Mouse (Mus musculus) liver (tissue): Measurements from ENCODE around the gene Gm266.

Source experiments
- DNase-seq: peaks from one replicate; pipeline ENCODE4 v3.0.0-alpha.2; 2020; ENCODE audit warnings: mixed read lengths

Gene Gm266

GRCm38 (mm10) chr12:111451561-111451960, 34.1 kb downstream of the Gm266 start:
- DNase-seq, result no peak

- no peak for DNase-seq
Measured at GRCm38 (mm10) chr12:111450359-111450758, 35.3 kb downstream of the Gm266 start.

GRCm38 (mm10) chr12:111448931-111449705, 36.5 kb downstream of the Gm266 start:
- no peak for DNase-seq

- no peak for DNase-seq
Measured at GRCm38 (mm10) chr12:111447898-111448760, 37.5 kb downstream of the Gm266 start.

GRCm38 (mm10) chr12:111447350-111447749, 38.3 kb downstream of the Gm266 start:
- DNase-seq, result no peak

GRCm38 (mm10) chr12:111446745-111447144, 38.9 kb downstream of the Gm266 start:
- DNase-seq, result no peak

- DNase-seq, result no peak
Measured at GRCm38 (mm10) chr12:111445890-111446613, 39.6 kb downstream of the Gm266 start.

- no peak for DNase-seq
Measured at GRCm38 (mm10) chr12:111445161-111445889, 40.3 kb downstream of the Gm266 start.

- DNase-seq, result peak; percentile 59
Measured at GRCm38 (mm10) chr12:111443921-111444831, 41.4 kb downstream of the Gm266 start.

GRCm38 (mm10) chr12:111443011-111443870, 42.4 kb downstream of the Gm266 start:
- DNase-seq, result peak; percentile 91

GRCm38 (mm10) chr12:111442309-111443010, 43.2 kb downstream of the Gm266 start, which contains the start of gene Tnfaip2:
Gene Tnfaip2 (plus strand): TSS chr12:111442469.
- peak; percentile 98 for DNase-seq

GRCm38 (mm10) chr12:111441523-111441922, 44.1 kb downstream of the Gm266 start:
- DNase-seq, result no peak

- DNase-seq, result no peak
Measured at GRCm38 (mm10) chr12:111440701-111441373, 44.8 kb downstream of the Gm266 start.

- DNase-seq, result no peak
Measured at GRCm38 (mm10) chr12:111438850-111439249, 46.8 kb downstream of the Gm266 start.

- DNase-seq, result no peak
Measured at GRCm38 (mm10) chr12:111437222-111437900, 48.3 kb downstream of the Gm266 start.

GRCm38 (mm10) chr12:111436640-111437039, 49.0 kb downstream of the Gm266 start:
- no peak for DNase-seq

GRCm38 (mm10) chr12:111436170-111436569, 49.5 kb downstream of the Gm266 start:
- no peak for DNase-seq

- DNase-seq, result peak; percentile 87
Measured at GRCm38 (mm10) chr12:111434745-111435327, 50.8 kb downstream of the Gm266 start.
